Mouse (Mus musculus) hindbrain, embryonic 14.5 days (tissue): ENCODE results near the gene Taz. TPM values are rescaled to one million over a fixed set of nuclear protein-coding genes. Genes with fewer than 3 reads are reported as not detected.

Source experiments
- ATAC-seq: fragments of 200-750 bp; cut with Nextera tagmentation; 2 replicates; pipeline ENCODE4 v1.8.0; 2017; ENCODE audit warnings: moderate number of reproducible peaks, mild to moderate bottlenecking, moderate TSS enrichment, moderate library complexity; ENCODE audit not compliant: low FRiP score
- DNase-seq: peaks from one replicate; pipeline ENCODE4 v3.0.0-alpha.2; 2015; ENCODE audit warnings: low spot score
- H3K27ac ChIP-seq: fragments of 300-500 bp; sonication (generic); 2 replicates; pipeline ENCODE4 v1.5.1; 2014; ENCODE audit warnings: mild to moderate bottlenecking, moderate library complexity
- H3K27me3 ChIP-seq: fragments of 300-500 bp; sonication (generic); 2 replicates; pipeline ENCODE4 v1.6.1; 2014; ENCODE audit warnings: mild to moderate bottlenecking, low read length, mixed read lengths; ENCODE audit not compliant: control insufficient read depth, insufficient read depth
- H3K36me3 ChIP-seq: fragments of 300-500 bp; sonication (generic); replicated peaks from 2 replicates; pipeline ENCODE4 v1.6.1; 2014; ENCODE audit not compliant: control insufficient read depth, insufficient read depth
- H3K4me1 ChIP-seq: fragments of 300-500 bp; sonication (generic); replicated peaks from 2 replicates; pipeline ENCODE4 v1.6.1; 2014; ENCODE audit warnings: antibody characterized with exemption, low read length, mixed read lengths; ENCODE audit not compliant: control insufficient read depth, insufficient read depth
- H3K4me2 ChIP-seq: fragments of 300-500 bp; sonication (generic); replicated peaks from 2 replicates; pipeline ENCODE4 v1.6.1; 2014; ENCODE audit warnings: mild to moderate bottlenecking, moderate library complexity
- H3K4me3 ChIP-seq: fragments of 300-500 bp; sonication (generic); replicated peaks from 2 replicates; pipeline ENCODE4 v1.5.1; 2014; ENCODE audit warnings: mild to moderate bottlenecking, low read length
- H3K9ac ChIP-seq: fragments of 300-500 bp; sonication (generic); 2 replicates; pipeline ENCODE4 v1.6.1; 2014
- H3K9me3 ChIP-seq: fragments of 300-500 bp; sonication (generic); 2 replicates; pipeline ENCODE4 v1.6.1; 2016; ENCODE audit warnings: low read length; ENCODE audit not compliant: control insufficient read depth
- WGBS: fragments of 180-500 bp; shearing (Covaris S2); extraction: QIAGEN DNeasy Blood & Tissue Kit; methylation state at CpG from one replicate; pipeline ENCODE4 v1.1.7; 2014; 5-methylcytosine and 5-hydroxymethylcytosine counted together
- polyA plus RNA-seq: library from polyadenylated mRNA; unstranded; fragments of >200 nt; fragmentation: Nextera tagmentation; extraction: Ambion mirVana; gene quantifications from 2 replicates; pipeline ENCODE4 v1.2.1, GENCODE M21; 2014

Gene Taz
- polyA plus RNA-seq, 1 experiment from 2014 or later, result 56.5 TPM

GRCm38 (mm10) chrX:74246693-74247092 lies 35.0 kb upstream of the Taz start:
- H3K9me3 ChIP-seq, result no peaks in the 10 kb centered on the region
- peak overlapping the region; percentile 61 for H3K4me3 ChIP-seq
- no peaks in the 10 kb centered on the region for H3K27me3 ChIP-seq
- ATAC-seq, result peak; percentile 7
- DNase-seq, result no peak
- peak overlapping the region; percentile 67 for H3K27ac ChIP-seq
- H3K4me2 ChIP-seq, result peak overlapping the region; percentile 74
- peaks cover 13% of the 10 kb centered on the region; the same call in 1 of the 2 replicates for H3K4me1 ChIP-seq
- H3K9ac ChIP-seq, result peak overlapping the region; percentile 51
- peaks cover 14% of the 10 kb centered on the region for H3K36me3 ChIP-seq
- whole genome bisulfite sequencing, result 19% methylated on average over 14 of the region's 15 CpGs

- Histone ChIP-seq H3K27ac (no peak overlapping the region), H3K4me3 (no peak overlapping the region), H3K4me2 (peak overlapping the region; percentile 57), H3K36me3 (no peaks in the 10 kb centered on the region), H3K9me3 (no peaks in the 10 kb centered on the region), H3K9ac (no peak overlapping the region), H3K27me3 (no peaks in the 10 kb centered on the region), H3K4me1 (peaks cover 5% of the 10 kb centered on the region; the same call in 1 of the 2 replicates)
- WGBS, result 14% methylated on average over 3 of the region's 3 CpGs
- DNase-seq (peak; percentile 68), ATAC-seq (no peak)
Measured at GRCm38 (mm10) chrX:74248651-74249050, 33.1 kb upstream of the Taz start.

- Histone ChIP-seq H3K9ac (peak within 1 kb of the TSS; percentile 60), H3K36me3 (no peaks in the 10 kb centered on the region), H3K4me2 (peak within 1 kb of the TSS; percentile 57), H3K27ac (peak within 1 kb of the TSS; percentile 59), H3K9me3 (no peaks in the 10 kb centered on the region), H3K4me3 (peak within 1 kb of the TSS; percentile 35), H3K4me1 (no peaks in the 10 kb centered on the region), H3K27me3 (no peaks in the 10 kb centered on the region)
- DNase-seq (peak; percentile 48), ATAC-seq (no peak)
- 21% methylated on average over 36 of the region's 38 CpGs for whole genome bisulfite sequencing
Measured at GRCm38 (mm10) chrX:74249615-74250014, 32.1 kb upstream of the Taz start, which contains the start of gene Flna. Flna (minus strand) TSS chrX:74249820.

GRCm38 (mm10) chrX:74254153-74254887 lies 27.4 kb upstream of the Taz start, which contains the start of gene Emd:
Emd (plus strand) TSS chrX:74254687.
- Histone ChIP-seq H3K4me2 (peak within 1 kb of the TSS; percentile 67), H3K9ac (peak within 1 kb of the TSS; percentile 75), H3K4me1 (peaks cover 6% of the 10 kb centered on the region), H3K27me3 (no peaks in the 10 kb centered on the region), H3K9me3 (no peaks in the 10 kb centered on the region), H3K4me3 (peak within 1 kb of the TSS; percentile 54), H3K27ac (peak within 1 kb of the TSS; percentile 90), H3K36me3 (peaks cover 15% of the 10 kb centered on the region)
- WGBS, result 23% methylated on average over 39 of the region's 39 CpGs
- DNase-seq (peak; percentile 87), ATAC-seq (peak; percentile 96)

- no peak; the same call in 1 of the 2 replicates for ATAC-seq
- no peak for DNase-seq
- Histone ChIP-seq H3K4me3 (peak overlapping the region; percentile 54), H3K4me2 (peak overlapping the region; percentile 67), H3K27me3 (no peaks in the 10 kb centered on the region), H3K27ac (peak overlapping the region; percentile 90), H3K9ac (peak overlapping the region; percentile 75), H3K9me3 (no peaks in the 10 kb centered on the region), H3K36me3 (peaks cover 15% of the 10 kb centered on the region), H3K4me1 (peaks cover 6% of the 10 kb centered on the region)
- WGBS, result 24% methylated on average over 29 of the region's 31 CpGs
Measured at GRCm38 (mm10) chrX:74254888-74255565, 26.7 kb upstream of the Taz start.

- Histone ChIP-seq H3K9ac (no peak overlapping the region), H3K4me3 (no peak overlapping the region), H3K27ac (no peak overlapping the region), H3K4me2 (no peak overlapping the region), H3K9me3 (no peaks in the 10 kb centered on the region), H3K36me3 (peaks cover 15% of the 10 kb centered on the region), H3K27me3 (no peaks in the 10 kb centered on the region), H3K4me1 (peaks cover 6% of the 10 kb centered on the region)
- DNase-seq, result no peak
- WGBS, result 98% methylated on average over 3 of the region's 3 CpGs
- no peak for ATAC-seq
Measured at GRCm38 (mm10) chrX:74257746-74258145, 24.0 kb upstream of the Taz start.

- Histone ChIP-seq H3K27me3 (no peaks in the 10 kb centered on the region), H3K9ac (peak overlapping the region; percentile 59), H3K36me3 (peaks cover 16% of the 10 kb centered on the region), H3K4me2 (peak overlapping the region; percentile 55), H3K9me3 (no peaks in the 10 kb centered on the region), H3K27ac (peak overlapping the region; percentile 96), H3K4me1 (no peaks in the 10 kb centered on the region; the same call in 1 of the 2 replicates), H3K4me3 (peak overlapping the region; percentile 58)
- no peak for DNase-seq
- peak; percentile 17; the same call in 1 of the 2 replicates for ATAC-seq
- WGBS, result 33% methylated on average over 3 of the region's 3 CpGs
Measured at GRCm38 (mm10) chrX:74269736-74270061, 12.0 kb upstream of the Taz start.

GRCm38 (mm10) chrX:74270062-74270901 lies 11.4 kb upstream of the Taz start, which contains the start of gene Rpl10:
Rpl10 (plus strand) TSS chrX:74270812.
- no peaks in the 10 kb centered on the region for H3K27me3 ChIP-seq
- peak; percentile 90 for DNase-seq
- peak within 1 kb of the TSS; percentile 58 for H3K4me3 ChIP-seq
- H3K36me3 ChIP-seq, result peaks cover 16% of the 10 kb centered on the region
- H3K9me3 ChIP-seq, result no peaks in the 10 kb centered on the region
- 17% methylated on average over 42 of the region's 42 CpGs for WGBS
- peak; percentile 95 for ATAC-seq
- no peaks in the 10 kb centered on the region; the same call in 1 of the 2 replicates for H3K4me1 ChIP-seq
- peak within 1 kb of the TSS; percentile 96 for H3K27ac ChIP-seq
- H3K4me2 ChIP-seq, result peak within 1 kb of the TSS; percentile 67
- H3K9ac ChIP-seq, result peak within 1 kb of the TSS; percentile 75
